Mouse (Mus musculus): ENCODE results near the gene Gm20388.
A peak's percentile ranks its signal among the peaks of the same experiment; 100 is the strongest.

The Gm20388 gene

GRCm38 (mm10) chr8:122654768-122655167 is 2744.1 kb downstream of the Gm20388 start:
- DNase-seq = no peak

GRCm38 (mm10) chr8:122656056-122656999 is 2745.7 kb downstream of the Gm20388 start:
- no peak for DNase-seq

- DNase-seq = no peak
These were observed 2747.6 kb downstream of the Gm20388 start for GRCm38 (mm10) chr8:122658149-122658806.

- no peak for DNase-seq
These were observed 2748.1 kb downstream of the Gm20388 start for GRCm38 (mm10) chr8:122658807-122659160.

- peak; percentile 65 for DNase-seq
These were observed 2749.4 kb downstream of the Gm20388 start for GRCm38 (mm10) chr8:122660022-122660421.

GRCm38 (mm10) chr8:122661138-122661537 is 2750.5 kb downstream of the Gm20388 start:
- peak; percentile 50 for DNase-seq

- no peak for DNase-seq
These were observed 2751.3 kb downstream of the Gm20388 start for GRCm38 (mm10) chr8:122661894-122662293.

GRCm38 (mm10) chr8:122663106-122663505 is 2752.5 kb downstream of the Gm20388 start:
- no peak for DNase-seq

GRCm38 (mm10) chr8:122663670-122664069 is 2753.0 kb downstream of the Gm20388 start:
- DNase-seq = no peak

- peak; percentile 40 for DNase-seq
These were observed 2754.6 kb downstream of the Gm20388 start for GRCm38 (mm10) chr8:122665221-122665620.

GRCm38 (mm10) chr8:122665667-122666316 is 2755.2 kb downstream of the Gm20388 start:
- no peak for DNase-seq

GRCm38 (mm10) chr8:122666338-122666764 is 2755.7 kb downstream of the Gm20388 start:
- peak; percentile 87 for DNase-seq

- DNase-seq = peak; percentile 33
These were observed 2756.2 kb downstream of the Gm20388 start for GRCm38 (mm10) chr8:122666827-122667226.

- no peak for DNase-seq
These were observed 2757.2 kb downstream of the Gm20388 start for GRCm38 (mm10) chr8:122667854-122668253.

- no peak for DNase-seq
These were observed 2758.7 kb downstream of the Gm20388 start for GRCm38 (mm10) chr8:122669370-122669769.

- no peak for DNase-seq
These were observed 2759.4 kb downstream of the Gm20388 start for GRCm38 (mm10) chr8:122670001-122670400.

- DNase-seq = no peak
These were observed 2760.1 kb downstream of the Gm20388 start for GRCm38 (mm10) chr8:122670718-122671117.

- DNase-seq = no peak
These were observed 2761.3 kb downstream of the Gm20388 start for GRCm38 (mm10) chr8:122671894-122672293.

- DNase-seq = no peak
These were observed 2763.3 kb downstream of the Gm20388 start for GRCm38 (mm10) chr8:122673989-122674388.

- no peak for DNase-seq
These were observed 2764.4 kb downstream of the Gm20388 start for GRCm38 (mm10) chr8:122674999-122675398.

GRCm38 (mm10) chr8:122675596-122676420 is 2765.2 kb downstream of the Gm20388 start:
- no peak for DNase-seq

Measured in liver (tissue).